Mouse (Mus musculus) liver, embryonic 13.5 days (tissue): Measurements from ENCODE around the gene Ptpre. TPM values are rescaled to one million over a fixed set of nuclear protein-coding genes. Genes with fewer than 3 reads are reported as not detected.

ENCODE experiments used
- ATAC-seq: fragments of 200-750 bp; cut with Nextera tagmentation; 2 replicates; pipeline ENCODE4 v1.8.0; 2017; ENCODE audit warnings: low read depth, mild to moderate bottlenecking, moderate number of reproducible peaks, moderate library complexity
- DNase-seq: peaks from one replicate; pipeline ENCODE4 v3.0.0; 2022
- H3K27ac ChIP-seq: fragments of 300-500 bp; sonication (generic); 2 replicates; pipeline ENCODE4 v1.5.1; 2015; ENCODE audit warnings: moderate library complexity, mild to moderate bottlenecking, inconsistent platforms
- H3K27me3 ChIP-seq: fragments of 300-500 bp; sonication (generic); 2 replicates; pipeline ENCODE4 v1.6.1; 2015; ENCODE audit warnings: mild to moderate bottlenecking, inconsistent platforms
- H3K36me3 ChIP-seq: fragments of 300-500 bp; sonication (generic); 2 replicates; pipeline ENCODE4 v1.6.1; 2015; ENCODE audit warnings: mild to moderate bottlenecking, inconsistent platforms
- H3K4me1 ChIP-seq: fragments of 300-500 bp; sonication (generic); replicated peaks from 2 replicates; pipeline ENCODE4 v1.6.1; 2015; ENCODE audit warnings: inconsistent platforms
- H3K4me2 ChIP-seq: fragments of 300-500 bp; sonication (generic); 2 replicates; pipeline ENCODE4 v1.6.1; 2015; ENCODE audit warnings: inconsistent platforms, mild to moderate bottlenecking, moderate library complexity
- H3K4me3 ChIP-seq: fragments of 300-500 bp; sonication (generic); replicated peaks from 2 replicates; pipeline ENCODE4 v1.5.1; 2015; ENCODE audit warnings: mild to moderate bottlenecking, inconsistent platforms
- H3K9ac ChIP-seq: fragments of 300-500 bp; sonication (generic); 2 replicates; pipeline ENCODE4 v1.6.1; 2015; ENCODE audit warnings: mild to moderate bottlenecking, inconsistent platforms
- H3K9me3 ChIP-seq: fragments of 300-500 bp; sonication (generic); replicated peaks from 2 replicates; pipeline ENCODE4 v1.6.1; 2016; ENCODE audit warnings: inconsistent platforms
- WGBS: fragments of 180-500 bp; shearing (Covaris S2); methylation state at CpG from one replicate; pipeline ENCODE4 v1.1.7; 2015; ENCODE audit not compliant: insufficient replicate concordance; 5-methylcytosine and 5-hydroxymethylcytosine counted together
- polyA plus RNA-seq: library from polyadenylated mRNA; unstranded; fragments of >200 nt; fragmentation: Nextera tagmentation; extraction: Ambion mirVana; gene quantifications from 2 replicates; pipeline ENCODE4 v1.2.1, GENCODE M21; 2015

Ptpre gene
- polyA plus RNA-seq, 1 experiment from 2014 or later, result 2.8 TPM

DNA sequence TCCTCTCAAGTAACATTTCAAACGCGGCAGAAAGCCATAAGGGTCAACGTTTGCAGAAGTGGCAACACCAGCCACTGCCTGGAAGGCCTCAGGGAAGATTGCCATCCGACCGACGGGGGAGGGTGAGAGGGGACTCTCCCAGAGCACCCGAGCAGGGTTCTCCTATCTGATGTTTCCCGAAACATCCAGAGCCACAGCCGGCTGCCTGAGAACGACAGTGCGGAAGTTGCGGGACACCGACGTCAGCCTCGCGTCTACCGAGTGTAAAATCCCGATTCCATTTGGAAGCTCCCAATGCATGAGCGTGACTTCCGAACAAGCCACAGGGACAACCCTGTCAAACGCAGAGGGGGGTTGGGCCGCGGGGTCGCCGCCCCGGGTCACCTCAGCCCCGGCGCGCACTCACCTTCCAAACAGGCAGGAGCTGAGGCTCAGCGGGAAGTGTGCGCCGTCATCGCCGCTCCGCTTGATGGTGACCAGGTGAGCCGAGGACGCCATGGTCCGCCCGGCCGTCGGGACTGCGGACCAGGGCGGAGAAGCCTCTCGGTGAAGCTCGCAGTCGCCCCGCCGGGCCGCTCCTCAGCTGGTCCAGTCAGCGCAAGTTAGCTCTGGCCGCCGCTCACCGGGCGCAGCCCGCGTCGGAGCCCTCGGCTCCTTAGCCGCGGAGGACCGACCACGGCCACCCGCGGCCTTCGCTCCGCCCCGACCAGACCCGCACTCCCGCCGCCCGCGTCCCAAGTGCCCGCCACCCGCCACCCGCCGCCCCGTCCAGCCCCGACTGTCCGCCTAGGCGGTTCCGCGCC is 178.6 kb downstream of the Ptpre start, which contains the start of gene Mki67:
Mki67 (minus strand) TSS at position 720 of the 803 bp plus-strand sequence.
- Histone ChIP-seq H3K4me1 (peaks cover 63% of the 10 kb centered on the region), H3K27me3 (no peaks in the 10 kb centered on the region), H3K36me3 (peaks cover 30% of the 10 kb centered on the region), H3K9me3 (no peaks in the 10 kb centered on the region), H3K4me3 (peak within 1 kb of the TSS; percentile 98), H3K4me2 (peak within 1 kb of the TSS; percentile 85), H3K27ac (peak within 1 kb of the TSS; percentile 97), H3K9ac (peak within 1 kb of the TSS; percentile 100)
- WGBS, result under 1% methylated on average over 79 of the region's 82 CpGs
- peak; percentile 46 for ATAC-seq
- DNase-seq, result no peak

DNA sequence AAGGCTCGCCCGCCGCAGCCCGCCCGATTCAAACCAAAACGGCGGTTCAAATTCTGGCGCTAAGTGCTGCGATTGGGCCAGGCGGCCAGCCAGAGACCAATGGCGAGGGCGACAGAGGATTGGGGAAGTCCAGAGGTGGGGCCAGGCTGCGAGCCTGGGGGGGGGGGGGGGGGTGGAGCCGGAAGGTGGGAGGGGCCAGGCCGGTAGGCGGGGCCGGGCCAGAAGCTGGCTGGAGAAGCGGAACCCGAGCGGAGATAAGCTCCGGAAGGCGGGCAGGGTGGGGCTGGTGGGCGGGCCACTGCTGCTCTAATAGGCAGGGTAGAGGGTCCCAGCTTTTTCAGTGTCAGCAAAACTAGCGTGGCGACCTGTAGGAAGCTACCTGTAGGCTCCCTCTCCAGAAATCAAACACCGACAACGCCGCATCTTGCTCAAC is 179.2 kb downstream of the Ptpre start:
- no peaks in the 10 kb centered on the region for H3K27me3 ChIP-seq
- H3K27ac ChIP-seq, result peak overlapping the region; percentile 97
- H3K4me2 ChIP-seq, result peak overlapping the region; percentile 85
- H3K4me3 ChIP-seq, result peak overlapping the region; percentile 98
- DNase-seq, result peak; percentile 90
- peaks cover 26% of the 10 kb centered on the region for H3K36me3 ChIP-seq
- WGBS, result 0% methylated on average over 26 of the region's 28 CpGs
- ATAC-seq, result peak; percentile 94
- H3K4me1 ChIP-seq, result peaks cover 62% of the 10 kb centered on the region
- no peaks in the 10 kb centered on the region for H3K9me3 ChIP-seq
- peak overlapping the region; percentile 100 for H3K9ac ChIP-seq

DNA sequence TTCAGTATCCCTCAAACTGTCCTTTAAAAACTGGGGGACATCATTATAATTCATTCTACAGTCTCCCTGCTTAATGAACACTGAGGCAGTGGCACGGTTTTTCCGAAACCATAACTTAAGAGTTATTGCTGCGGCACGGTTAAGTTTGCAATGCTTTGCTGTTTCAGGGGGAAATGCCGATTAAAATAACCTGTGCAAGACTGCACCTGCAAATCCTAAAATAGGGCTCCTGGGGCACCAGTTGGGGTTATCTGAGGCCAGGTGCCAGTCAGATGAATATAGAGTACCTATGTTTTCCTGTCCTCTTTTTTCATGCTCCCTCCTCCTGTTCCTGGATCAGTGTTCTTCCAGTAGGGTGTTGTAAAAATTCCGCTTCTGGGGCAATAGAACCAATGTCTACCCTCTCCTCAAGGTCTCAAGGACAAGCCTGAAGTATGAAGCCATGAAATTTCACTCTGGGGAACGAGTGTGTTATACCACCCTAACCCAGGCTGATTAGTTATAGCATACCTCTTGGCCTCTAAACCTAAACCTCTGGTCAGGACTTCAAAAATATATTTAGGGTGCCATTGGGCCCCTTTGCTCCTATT is 179.8 kb downstream of the Ptpre start:
- ATAC-seq, result no peak
- peak overlapping the region; percentile 56 for H3K4me3 ChIP-seq
- peaks cover 22% of the 10 kb centered on the region for H3K36me3 ChIP-seq
- 54% methylated on average over 7 of the region's 7 CpGs for WGBS
- H3K27ac ChIP-seq, result peak overlapping the region; percentile 80
- peaks cover 64% of the 10 kb centered on the region for H3K4me1 ChIP-seq
- no peaks in the 10 kb centered on the region for H3K27me3 ChIP-seq
- peak overlapping the region; percentile 62 for H3K9ac ChIP-seq
- no peaks in the 10 kb centered on the region for H3K9me3 ChIP-seq
- DNase-seq, result no peak
- H3K4me2 ChIP-seq, result peak overlapping the region; percentile 77

DNA sequence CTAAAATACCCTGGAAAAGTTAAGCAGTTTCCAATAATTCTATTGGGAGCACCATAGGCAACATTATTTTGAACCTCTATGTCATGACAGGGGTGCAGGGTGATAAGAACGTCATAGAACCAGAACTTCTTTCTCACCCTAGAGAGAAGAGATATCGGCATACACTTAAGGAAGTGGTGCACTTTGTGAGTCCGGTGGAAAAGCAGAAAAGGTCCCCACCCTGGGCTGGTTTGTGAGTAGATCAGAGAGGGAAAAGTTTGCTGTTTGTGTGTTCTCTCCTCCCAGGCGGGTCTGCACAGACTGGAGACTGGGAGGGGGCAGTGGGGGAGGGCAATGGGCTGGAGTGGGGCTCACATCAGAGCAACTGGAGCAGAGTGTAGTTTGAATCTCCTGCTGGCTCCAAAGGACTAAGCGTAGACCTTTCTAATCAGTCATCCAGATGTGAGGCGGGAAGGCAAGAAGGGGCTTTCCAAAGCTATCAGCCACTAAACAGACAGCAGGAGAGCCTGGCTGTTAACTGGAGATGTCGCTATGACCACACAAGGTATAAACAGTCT is 184.2 kb downstream of the Ptpre start:
- peak; percentile 83 for DNase-seq
- H3K9ac ChIP-seq, result peak overlapping the region; percentile 76
- WGBS, result 11% methylated on average over 7 of the region's 7 CpGs
- ATAC-seq, result peak; percentile 93
- peak overlapping the region; percentile 57 for H3K4me3 ChIP-seq
- H3K4me2 ChIP-seq, result peak overlapping the region; percentile 73
- H3K36me3 ChIP-seq, result no peaks in the 10 kb centered on the region
- no peaks in the 10 kb centered on the region for H3K9me3 ChIP-seq
- peak overlapping the region; percentile 99 for H3K27ac ChIP-seq
- H3K27me3 ChIP-seq, result no peaks in the 10 kb centered on the region
- H3K4me1 ChIP-seq, result peaks cover 69% of the 10 kb centered on the region

DNA sequence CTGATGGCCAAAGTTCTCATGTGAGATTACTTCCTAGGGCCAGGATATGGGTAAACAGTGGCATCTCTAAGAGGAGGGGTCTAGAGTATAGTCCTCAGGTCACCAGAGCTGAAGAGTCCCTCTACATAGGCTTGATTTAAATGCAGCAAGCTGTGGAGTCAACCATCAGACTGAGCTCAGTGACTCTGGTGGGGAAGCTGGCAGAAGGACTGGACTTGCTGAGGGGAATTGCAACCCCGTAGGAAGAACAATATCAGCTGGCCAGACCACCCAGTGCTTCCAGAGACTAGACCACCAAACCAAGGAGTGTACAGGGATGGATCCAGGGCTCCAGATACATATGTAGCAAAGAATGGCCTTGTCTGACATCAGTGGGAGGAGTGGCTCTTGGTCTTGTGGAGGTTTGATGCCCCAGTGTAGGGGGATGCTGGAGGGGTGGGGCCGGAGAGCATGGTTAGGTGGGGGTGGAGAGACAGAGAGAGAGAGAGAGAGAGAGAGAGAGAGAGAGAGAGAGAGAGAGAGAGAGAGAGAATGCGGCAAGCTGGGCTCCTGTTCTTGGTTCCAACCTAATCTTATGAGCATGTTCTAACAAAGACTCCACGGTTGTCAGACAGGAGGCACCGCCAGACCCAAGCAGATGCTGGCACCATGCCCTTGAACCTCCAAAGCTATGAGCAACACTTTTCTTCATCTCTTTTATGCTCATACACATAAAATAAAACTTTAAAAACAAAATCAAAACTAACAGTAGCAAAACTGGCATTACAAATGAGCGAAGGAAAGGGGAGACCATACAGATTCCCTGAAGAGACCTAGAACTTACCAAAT is 184.9 kb downstream of the Ptpre start:
- Histone ChIP-seq H3K9ac (peak overlapping the region; percentile 76), H3K27me3 (no peaks in the 10 kb centered on the region), H3K27ac (peak overlapping the region; percentile 99), H3K4me2 (peak overlapping the region; percentile 73), H3K36me3 (no peaks in the 10 kb centered on the region), H3K9me3 (no peaks in the 10 kb centered on the region), H3K4me1 (peaks cover 62% of the 10 kb centered on the region), H3K4me3 (peak overlapping the region; percentile 57)
- DNase-seq (no peak), ATAC-seq (peak; percentile 44)
- 41% methylated on average over 6 of the region's 6 CpGs for WGBS

DNA sequence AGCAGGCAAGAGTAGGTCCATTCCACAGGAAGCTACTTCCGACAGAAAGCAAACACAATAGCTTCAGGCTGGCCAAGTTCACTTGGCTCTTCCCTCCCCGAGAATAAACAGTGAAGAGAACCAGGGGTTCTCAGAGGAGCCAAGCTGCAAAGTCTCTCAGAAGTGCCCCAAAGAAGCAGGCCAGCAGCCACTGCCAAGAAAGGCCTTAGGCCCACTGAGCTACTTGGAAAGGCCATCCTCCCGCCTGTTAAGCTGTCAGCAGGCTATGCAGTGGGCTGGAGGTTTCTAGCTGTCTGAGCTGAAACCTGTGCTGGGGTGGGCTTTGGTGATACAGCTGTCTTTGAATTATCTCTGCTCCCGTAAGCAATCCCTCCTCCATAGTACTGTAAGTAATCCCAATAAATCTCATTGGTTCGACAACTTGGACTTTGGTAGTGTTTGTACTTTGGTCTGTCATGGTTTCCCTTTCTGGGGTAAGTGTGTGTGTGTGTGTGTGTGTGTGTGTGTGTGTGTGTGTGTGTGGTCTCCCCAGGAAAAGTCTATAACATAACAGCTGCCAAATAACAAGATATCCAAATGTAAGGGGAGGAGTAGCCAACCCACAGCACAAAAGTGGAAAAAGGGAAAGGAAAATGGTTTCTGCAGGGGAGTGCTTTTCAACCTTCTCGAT is 186.5 kb downstream of the Ptpre start:
- ATAC-seq, result no peak
- H3K27ac ChIP-seq, result peak overlapping the region; percentile 99

DNA sequence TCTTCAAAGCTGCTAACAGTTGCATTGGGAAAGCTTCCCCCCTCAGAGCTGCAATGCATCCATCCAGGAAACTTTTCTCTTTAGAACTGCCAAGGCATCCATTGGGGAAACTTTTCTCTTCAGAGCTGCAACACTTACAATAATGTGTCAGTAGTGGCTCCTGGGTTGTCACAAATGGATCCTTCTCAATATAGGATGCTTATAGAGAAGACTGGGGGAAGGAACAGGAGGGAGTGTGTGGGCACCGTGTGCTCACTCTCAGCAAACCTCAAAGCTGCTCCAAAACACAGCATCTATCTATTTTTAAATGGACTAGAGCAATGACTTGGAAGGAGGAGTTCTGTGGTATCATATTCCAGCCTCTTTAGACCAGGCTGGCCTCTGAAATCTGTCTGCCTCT is 189.4 kb downstream of the Ptpre start:
- Histone ChIP-seq H3K4me3 (no peak overlapping the region), H3K27ac (no peak overlapping the region), H3K9me3 (no peaks in the 10 kb centered on the region), H3K4me2 (no peak overlapping the region), H3K4me1 (peaks cover 28% of the 10 kb centered on the region), H3K27me3 (no peaks in the 10 kb centered on the region), H3K9ac (no peak overlapping the region), H3K36me3 (no peaks in the 10 kb centered on the region)
- WGBS, result 56% methylated on average over 1 of the region's 1 CpGs
- DNase-seq (no peak), ATAC-seq (no peak)

More for the DNA sequence above, 186.5 kb downstream of the Ptpre start:
- Histone ChIP-seq H3K4me3 (0 out of 2 replicates have a peak overlapping the region, but pooled peaks have one; percentile 16), H3K4me2 (peak overlapping the region; percentile 73), H3K9me3 (no peaks in the 10 kb centered on the region), H3K9ac (peak overlapping the region; percentile 76), H3K4me1 (peaks cover 51% of the 10 kb centered on the region), H3K27me3 (no peaks in the 10 kb centered on the region), H3K36me3 (no peaks in the 10 kb centered on the region)
- no peak for DNase-seq
- 62% methylated on average over 6 of the region's 6 CpGs for WGBS

DNA sequence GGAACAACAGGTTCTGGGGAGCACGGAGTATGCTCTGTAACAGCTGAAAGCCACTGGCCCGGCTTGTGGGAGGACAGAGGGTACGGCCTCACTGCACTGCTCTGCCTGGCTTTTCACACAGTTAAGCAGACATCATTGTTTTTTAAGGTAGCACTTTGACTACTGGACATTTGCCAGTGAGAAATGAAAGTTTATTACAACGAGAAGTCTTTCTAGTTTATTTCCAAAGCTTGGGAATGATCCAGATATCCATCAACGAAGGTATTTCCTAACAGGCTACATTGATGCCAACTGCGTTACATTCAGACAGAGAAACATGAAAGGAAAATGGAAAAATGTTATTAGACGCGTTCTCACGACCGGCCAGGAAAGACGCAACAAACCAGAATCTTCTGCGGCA is 190.8 kb downstream of the Ptpre start:
- H3K4me1 ChIP-seq, result peaks cover 15% of the 10 kb centered on the region
- WGBS, result 89% methylated on average over 12 of the region's 12 CpGs
- H3K9ac ChIP-seq, result no peak overlapping the region
- DNase-seq (no peak), ATAC-seq (no peak)
- no peaks in the 10 kb centered on the region for H3K36me3 ChIP-seq
- H3K4me2 ChIP-seq, result no peak overlapping the region
- no peaks in the 10 kb centered on the region for H3K27me3 ChIP-seq
- H3K9me3 ChIP-seq, result no peaks in the 10 kb centered on the region
- no peak overlapping the region for H3K4me3 ChIP-seq
- H3K27ac ChIP-seq, result no peak overlapping the region

DNA sequence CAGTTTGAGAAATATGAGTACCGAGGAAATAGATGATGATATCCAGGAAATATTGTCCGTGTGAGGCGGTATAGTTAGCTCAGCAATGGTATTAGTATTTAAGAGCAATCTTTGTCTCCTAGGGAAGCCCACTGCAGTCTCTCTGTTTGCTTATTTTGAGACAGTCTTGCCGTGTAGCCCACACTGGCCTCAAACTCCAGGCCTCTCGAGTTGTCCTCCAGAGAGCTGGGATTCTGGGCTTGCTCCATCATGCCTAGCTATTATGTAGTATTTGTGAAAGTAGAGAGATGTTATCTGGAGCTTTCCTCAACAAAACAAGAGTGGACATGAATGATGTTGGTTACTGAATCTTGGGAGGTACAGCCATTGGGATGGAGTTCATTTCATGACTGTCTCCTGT is 197.1 kb downstream of the Ptpre start:
- no peaks in the 10 kb centered on the region for H3K27me3 ChIP-seq
- H3K9me3 ChIP-seq, result no peaks in the 10 kb centered on the region
- no peak overlapping the region for H3K4me3 ChIP-seq
- 78% methylated on average over 5 of the region's 5 CpGs for WGBS
- no peak overlapping the region for H3K9ac ChIP-seq
- H3K36me3 ChIP-seq, result no peaks in the 10 kb centered on the region
- ATAC-seq (no peak), DNase-seq (no peak)
- peaks cover 15% of the 10 kb centered on the region for H3K4me1 ChIP-seq
- H3K4me2 ChIP-seq, result no peak overlapping the region
- no peak overlapping the region for H3K27ac ChIP-seq

DNA sequence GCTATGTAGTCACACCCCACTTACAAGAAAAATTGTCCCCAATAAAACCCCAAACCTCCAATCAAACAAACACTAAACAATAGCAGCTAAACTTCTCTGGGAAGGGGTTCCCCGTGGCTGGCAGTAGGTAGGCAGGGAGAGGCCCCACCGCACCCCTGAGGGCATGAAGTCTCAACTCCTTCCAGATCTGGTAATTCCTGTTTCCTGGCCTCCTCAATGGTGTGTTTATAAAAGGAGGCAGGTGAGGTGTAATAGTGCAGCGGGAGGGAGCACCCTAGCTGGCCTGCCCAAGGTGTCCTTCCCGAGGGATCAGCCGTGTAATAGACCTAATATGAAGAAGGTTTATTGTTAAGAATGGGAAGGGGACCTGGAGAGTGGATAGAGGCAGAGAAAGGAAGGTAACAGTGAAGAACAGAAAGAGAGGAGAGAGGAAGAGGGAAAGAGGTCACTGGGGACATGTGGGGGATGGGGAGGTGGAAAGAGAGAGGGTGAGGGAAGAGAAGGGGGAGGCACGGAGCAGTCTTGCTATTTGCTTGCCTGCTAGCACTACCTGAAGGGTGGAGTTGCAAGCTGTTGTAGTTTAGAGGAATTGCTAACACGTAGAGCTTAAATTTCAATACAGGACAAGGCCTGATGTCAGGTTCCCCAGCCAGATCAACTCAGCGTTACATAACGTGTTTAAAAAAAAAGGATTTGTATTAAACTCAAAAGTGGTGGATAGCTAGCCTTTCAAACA is 197.8 kb downstream of the Ptpre start:
- peaks cover 15% of the 10 kb centered on the region for H3K4me1 ChIP-seq
- ATAC-seq (peak; percentile 4; the same call in 1 of the 2 replicates), DNase-seq (no peak)
- H3K4me2 ChIP-seq, result peak overlapping the region; percentile 67; the same call in 1 of the 2 replicates
- peak overlapping the region; percentile 5; the same call in 1 of the 2 replicates for H3K9ac ChIP-seq
- no peaks in the 10 kb centered on the region for H3K27me3 ChIP-seq
- H3K27ac ChIP-seq, result 0 out of 2 replicates have a peak overlapping the region, but pooled peaks have one; percentile 4
- no peak overlapping the region for H3K4me3 ChIP-seq
- no peaks in the 10 kb centered on the region for H3K9me3 ChIP-seq
- no peaks in the 10 kb centered on the region for H3K36me3 ChIP-seq
- WGBS, result 77% methylated on average over 9 of the region's 9 CpGs
